Mouse (Mus musculus) liver, adult 2 months (tissue): ENCODE measurements around the gene Abr. TPM values are rescaled to one million over a fixed set of nuclear protein-coding genes. Genes with fewer than 3 reads are reported as not detected.

Experiments
- DNase-seq: peaks from one replicate; pipeline ENCODE4 v3.0.0-alpha.2; 2011; ENCODE audit warnings: low read depth, low spot score; ENCODE audit errors: extremely low read depth
- H3K27ac ChIP-seq: fragments of 200-500 bp; replicated peaks from 2 replicates; pipeline ENCODE4 v1.5.1; 2012; ENCODE audit warnings: low read depth, mild to moderate bottlenecking, control low read depth, inconsistent platforms, low read length; ENCODE audit not compliant: insufficient read depth
- H3K27me3 ChIP-seq: fragments of 200-500 bp; 2 replicates; pipeline ENCODE4 v1.6.1; 2012; ENCODE audit warnings: mild to moderate bottlenecking, moderate library complexity, low read length, inconsistent platforms; ENCODE audit not compliant: control insufficient read depth, insufficient read depth
- H3K36me3 ChIP-seq: fragments of 200-500 bp; 2 replicates; pipeline ENCODE4 v1.6.1; 2012; ENCODE audit warnings: low read length, inconsistent platforms; ENCODE audit not compliant: control insufficient read depth, insufficient read depth
- H3K4me1 ChIP-seq: fragments of 200-500 bp; 2 replicates; pipeline ENCODE4 v1.6.1; 2011; ENCODE audit warnings: low read length; ENCODE audit not compliant: control insufficient read depth, insufficient read depth
- H3K4me3 ChIP-seq: fragments of 200-500 bp; 2 replicates; pipeline ENCODE4 v1.5.1; 2011; ENCODE audit warnings: low read depth, mild to moderate bottlenecking, control low read depth, low read length, moderate library complexity; ENCODE audit not compliant: insufficient read depth
- H3K79me2 ChIP-seq: fragments of 200-500 bp; 2 replicates; pipeline ENCODE4 v1.6.1; 2012; ENCODE audit warnings: inconsistent platforms, mild to moderate bottlenecking, low read length, moderate library complexity; ENCODE audit not compliant: control insufficient read depth, insufficient read depth
- H3K9ac ChIP-seq: fragments of 200-500 bp; 2 replicates; pipeline ENCODE4 v1.6.1; 2012; ENCODE audit warnings: low read depth, mild to moderate bottlenecking, control low read depth, inconsistent platforms, low read length
- CTCF ChIP-seq: fragments of 200-500 bp; IDR thresholded peaks from 2 replicates; pipeline ENCODE4 v1.5.1; 2011; ENCODE audit warnings: low read depth, low read length, control low read depth
- POLR2A ChIP-seq: fragments of 200-500 bp; IDR thresholded peaks from 2 replicates; pipeline ENCODE4 v1.6.1; 2011; ENCODE audit warnings: low read length, control low read depth; ENCODE audit not compliant: insufficient read depth; ENCODE audit errors: extremely low read depth
- WGBS: fragments of 180-500 bp; shearing (Covaris S2); methylation state at CpG from one replicate; pipeline ENCODE4 v1.1.7; 2018; 5-methylcytosine and 5-hydroxymethylcytosine counted together
- polyA plus RNA-seq: library from polyadenylated mRNA; depleted of rRNA; stranded (reverse); fragments of >200 nt; gene quantifications from 2 replicates; pipeline ENCODE4 v1.2.3, GENCODE M21; 2012
- total RNA-seq: library from RNA; depleted of rRNA; stranded (reverse); fragments of >200 nt; gene quantifications from 2 replicates; pipeline ENCODE4 v1.2.3, GENCODE M21; 2014

Abr gene
- total and polyA plus RNA-seq, 2 experiments = 3.3 to 3.9 TPM

DNA sequence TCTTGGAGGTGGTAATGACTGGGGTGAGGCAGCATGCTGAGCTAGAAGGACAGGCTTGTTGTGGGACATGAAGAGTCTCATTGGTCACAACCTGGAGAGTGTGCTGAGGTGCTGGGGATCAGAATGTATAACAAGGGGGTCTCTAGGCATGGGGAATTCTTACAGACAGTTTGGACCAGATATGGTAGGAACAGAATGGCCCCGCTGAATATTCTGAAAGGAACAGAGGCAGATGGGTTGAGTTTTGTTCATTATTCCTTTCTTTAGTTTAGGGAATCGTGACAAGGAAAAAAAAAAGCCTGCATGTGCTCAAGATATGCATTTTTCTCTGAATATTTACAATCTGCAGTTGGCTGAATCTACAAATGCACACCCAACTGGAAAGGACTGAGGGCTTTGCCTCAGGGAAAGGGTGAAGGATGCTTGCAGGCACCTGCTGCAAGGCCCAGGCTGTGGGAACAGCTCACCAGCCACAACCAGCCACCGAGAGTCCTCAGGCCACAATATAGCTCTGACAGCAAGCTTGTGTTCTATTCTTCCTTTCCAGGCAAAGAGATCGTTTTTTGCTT is 73.9 kb downstream of the Abr start:
- no peaks in the 10 kb centered on the region for H3K36me3 ChIP-seq
- H3K4me1 ChIP-seq = no peaks in the 10 kb centered on the region
- no peak overlapping the region for H3K9ac ChIP-seq
- WGBS = 82% methylated on average over 4 of the region's 4 CpGs
- no peak overlapping the region for H3K27ac ChIP-seq
- no peak for TF ChIP-seq POLR2A
- TF ChIP-seq CTCF = no peak
- no peak for DNase-seq
- H3K4me3 ChIP-seq = no peak overlapping the region
- H3K27me3 ChIP-seq = no peaks in the 10 kb centered on the region
- H3K79me2 ChIP-seq = no peaks in the 10 kb centered on the region

DNA sequence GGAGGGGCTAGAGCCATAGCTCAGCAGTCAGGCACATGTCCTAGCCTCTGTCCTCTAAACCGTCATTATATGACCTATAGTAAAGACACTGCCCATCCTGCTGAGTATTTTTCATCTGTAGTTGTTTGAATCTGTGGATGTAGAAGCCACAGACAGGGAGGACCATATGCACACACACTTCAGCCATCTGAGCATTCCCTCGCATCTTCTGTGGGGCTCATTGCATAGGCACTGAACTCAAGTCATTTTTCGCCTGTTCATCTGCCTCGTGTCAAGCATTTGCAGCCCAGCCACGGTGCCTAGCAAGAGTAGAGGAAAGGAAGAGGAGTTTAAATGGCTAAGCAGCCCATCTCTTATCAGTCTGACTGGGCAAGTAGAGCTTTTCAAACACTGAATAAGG is 74.7 kb downstream of the Abr start:
- H3K27me3 ChIP-seq = no peaks in the 10 kb centered on the region
- no peaks in the 10 kb centered on the region for H3K4me1 ChIP-seq
- WGBS = 62% methylated on average over 5 of the region's 5 CpGs

GRCm38 (mm10) chr11:76546431-76546830 is 75.7 kb downstream of the Abr start:
- H3K4me1 ChIP-seq = no peaks in the 10 kb centered on the region

More for the DNA sequence above, 74.7 kb downstream of the Abr start:
- H3K9ac ChIP-seq = no peak overlapping the region
- DNase-seq = no peak
- H3K27ac ChIP-seq = no peak overlapping the region
- H3K4me3 ChIP-seq = no peak overlapping the region
- no peak for TF ChIP-seq POLR2A
- TF ChIP-seq CTCF = no peak
- H3K36me3 ChIP-seq = no peaks in the 10 kb centered on the region
- H3K79me2 ChIP-seq = no peaks in the 10 kb centered on the region

DNA sequence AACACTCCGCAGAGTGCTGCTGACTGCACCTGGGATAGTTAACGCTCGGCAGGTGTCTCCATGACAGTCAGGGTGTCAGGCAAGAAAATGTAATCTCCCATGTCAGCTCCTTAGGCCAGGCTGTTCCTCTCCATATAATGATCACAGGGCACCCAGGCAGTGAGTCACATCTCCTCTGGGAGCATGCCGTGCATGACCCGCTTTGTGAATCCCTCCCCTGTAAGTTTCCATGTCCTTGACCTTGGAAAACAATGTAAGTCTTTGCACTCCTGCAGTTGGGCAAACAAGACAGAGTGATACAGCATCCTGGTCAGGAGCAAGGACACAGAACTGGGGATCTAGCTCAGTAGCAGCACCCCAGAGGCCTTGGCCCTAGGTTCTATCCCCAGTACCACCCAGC is 78.8 kb downstream of the Abr start:
- no peak for DNase-seq
- Histone ChIP-seq H3K9ac (no peak overlapping the region), H3K79me2 (no peaks in the 10 kb centered on the region), H3K27ac (no peak overlapping the region), H3K4me3 (no peak overlapping the region), H3K4me1 (no peaks in the 10 kb centered on the region), H3K27me3 (no peaks in the 10 kb centered on the region), H3K36me3 (no peaks in the 10 kb centered on the region)
- TF ChIP-seq CTCF (no peak), POLR2A (no peak)
- WGBS = 78% methylated on average over 5 of the region's 5 CpGs

More at GRCm38 (mm10) chr11:76546431-76546830, 75.7 kb downstream of the Abr start:
- H3K36me3 ChIP-seq = no peaks in the 10 kb centered on the region
- no peaks in the 10 kb centered on the region for H3K79me2 ChIP-seq
- no peak overlapping the region for H3K9ac ChIP-seq
- H3K27ac ChIP-seq = no peak overlapping the region
- TF ChIP-seq CTCF (no peak), POLR2A (no peak)
- whole genome bisulfite sequencing = 65% methylated on average over 4 of the region's 4 CpGs
- no peak for DNase-seq
- H3K4me3 ChIP-seq = no peak overlapping the region
- no peaks in the 10 kb centered on the region for H3K27me3 ChIP-seq

GRCm38 (mm10) chr11:76540973-76541372 is 81.1 kb downstream of the Abr start:
- no peaks in the 10 kb centered on the region for H3K27me3 ChIP-seq
- WGBS = 23% methylated on average over 1 of the region's 1 CpGs
- peak; percentile 8 for DNase-seq

GRCm38 (mm10) chr11:76537401-76537800 is 84.7 kb downstream of the Abr start:
- Histone ChIP-seq H3K4me3 (no peak overlapping the region), H3K4me1 (no peaks in the 10 kb centered on the region), H3K9ac (no peak overlapping the region), H3K79me2 (no peaks in the 10 kb centered on the region), H3K36me3 (no peaks in the 10 kb centered on the region), H3K27me3 (no peaks in the 10 kb centered on the region), H3K27ac (no peak overlapping the region)
- no peak for DNase-seq
- no peak for TF ChIP-seq POLR2A
- WGBS = 86% methylated on average over 3 of the region's 3 CpGs

More at GRCm38 (mm10) chr11:76540973-76541372, 81.1 kb downstream of the Abr start:
- Histone ChIP-seq H3K4me3 (no peak overlapping the region), H3K27ac (no peak overlapping the region), H3K36me3 (no peaks in the 10 kb centered on the region), H3K9ac (no peak overlapping the region), H3K79me2 (no peaks in the 10 kb centered on the region), H3K4me1 (no peaks in the 10 kb centered on the region)
- no peak for TF ChIP-seq POLR2A
- peak; percentile 88 for TF ChIP-seq CTCF
